Mouse (Mus musculus): ENCODE results near the gene Eif4b. TPM values are rescaled to one million over a fixed set of nuclear protein-coding genes. Genes with fewer than 3 reads are reported as not detected.

The Eif4b gene
- total RNA-seq, 2 experiments from 2014 or later, result 130 to 147 TPM

DNA sequence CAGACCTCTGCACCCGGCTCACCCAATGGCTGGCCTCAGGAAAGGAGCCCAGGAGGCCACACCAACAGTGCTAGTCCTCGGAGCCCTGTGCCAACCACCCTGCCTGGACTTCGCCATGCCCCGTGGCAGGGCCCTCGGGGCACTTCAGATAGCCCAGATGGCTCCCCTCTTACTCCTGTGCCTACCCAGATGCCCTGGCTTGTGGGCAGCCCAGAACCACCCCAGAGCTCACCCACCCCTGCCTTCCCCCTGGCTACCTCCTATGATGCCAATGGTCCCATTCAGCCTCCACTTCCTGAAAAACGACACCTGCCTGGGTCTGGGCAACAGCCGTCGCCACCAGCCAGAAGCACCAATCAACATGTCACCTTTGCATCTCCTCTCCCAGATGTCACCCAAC, 39.3 kb downstream of the Eif4b start:
- no peak for DNase-seq
- intact Hi-C loops (cut with DNase I), result no loop called here

DNA sequence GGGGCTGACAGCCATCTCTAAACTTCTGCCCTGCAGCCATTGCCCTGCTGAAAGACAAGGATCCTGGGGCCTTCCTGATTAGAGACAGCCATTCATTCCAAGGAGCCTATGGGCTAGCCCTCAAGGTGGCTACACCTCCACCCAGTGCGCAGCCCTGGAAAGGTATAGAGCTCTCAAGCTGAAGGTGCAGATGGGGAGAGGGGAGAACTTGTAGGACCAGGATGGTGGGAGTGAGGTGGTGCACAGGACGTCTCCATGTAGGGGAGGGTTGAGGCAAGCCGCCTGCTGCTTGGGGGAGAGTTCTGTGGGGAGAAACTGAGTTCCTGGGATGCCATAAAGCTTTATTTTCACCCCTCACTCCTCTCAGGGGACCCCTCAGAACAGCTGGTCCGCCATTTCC, 40.1 kb downstream of the Eif4b start:
- no peak for DNase-seq
- intact Hi-C loops (cut with DNase I), result no loop called here

DNA sequence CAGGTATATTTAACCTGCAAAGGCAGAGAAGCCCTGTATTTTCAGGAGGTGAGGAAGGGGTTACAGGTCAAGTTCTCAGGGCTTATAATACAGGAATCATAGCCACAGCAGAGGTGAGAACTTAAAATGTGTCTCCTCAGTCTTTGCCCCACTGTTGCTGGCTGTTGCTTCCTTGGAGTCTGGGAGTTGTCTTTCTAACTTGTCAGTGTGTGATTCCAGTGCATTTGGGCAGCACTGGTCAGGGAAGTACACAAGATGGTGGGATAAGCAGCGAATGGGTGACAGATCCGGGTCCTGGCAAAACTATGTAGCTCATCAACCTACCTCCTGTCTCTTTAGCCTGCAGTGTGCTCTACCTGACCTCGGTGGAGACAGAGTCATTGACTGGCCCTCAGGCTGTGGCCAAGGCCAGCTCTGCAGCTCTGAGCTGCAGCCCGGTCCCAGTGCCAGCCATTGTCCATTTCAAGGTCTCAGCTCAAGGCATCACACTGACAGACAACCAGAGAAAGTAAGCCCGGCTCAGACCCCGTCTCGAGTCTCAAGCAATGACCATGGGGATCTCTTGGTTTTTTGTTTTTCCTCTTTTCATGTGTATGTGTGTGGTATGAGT, 41.2 kb downstream of the Eif4b start:
- intact Hi-C loops (cut with DNase I), result loop anchor here (5.0 kb wide), 1 partner anchor 103 kb away; no protein-coding TSS in a partner anchor
- no peak for DNase-seq

DNA sequence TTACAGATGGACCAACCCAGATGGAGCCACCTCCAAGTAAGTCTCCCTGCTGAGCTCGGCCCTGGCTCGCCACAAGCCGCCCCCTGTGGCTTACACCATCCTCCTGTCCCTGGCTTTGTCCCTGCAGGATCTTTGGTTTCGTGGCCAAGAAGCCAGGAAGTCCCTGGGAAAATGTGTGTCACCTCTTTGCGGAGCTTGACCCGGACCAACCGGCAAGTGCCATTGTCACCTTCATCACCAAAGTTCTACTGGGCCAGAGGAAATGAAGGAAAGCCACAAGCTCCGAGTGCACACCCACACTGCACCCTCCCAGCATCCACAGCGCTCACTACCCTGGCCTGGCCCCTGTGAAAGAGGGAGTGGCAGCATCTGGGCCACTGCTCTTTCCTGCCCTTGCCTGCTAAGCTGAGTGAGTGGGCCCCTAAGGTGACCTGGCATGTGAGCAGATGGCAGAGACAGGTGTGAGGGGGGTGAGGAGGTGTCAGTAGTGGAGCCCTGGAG, 42.2 kb downstream of the Eif4b start:
- DNase-seq, result no peak
- intact Hi-C loops (cut with DNase I), result loop anchor here (2.0 to 5.0 kb wide), 2 partner anchors 31 to 102 kb away; no protein-coding TSS in a partner anchor

DNA sequence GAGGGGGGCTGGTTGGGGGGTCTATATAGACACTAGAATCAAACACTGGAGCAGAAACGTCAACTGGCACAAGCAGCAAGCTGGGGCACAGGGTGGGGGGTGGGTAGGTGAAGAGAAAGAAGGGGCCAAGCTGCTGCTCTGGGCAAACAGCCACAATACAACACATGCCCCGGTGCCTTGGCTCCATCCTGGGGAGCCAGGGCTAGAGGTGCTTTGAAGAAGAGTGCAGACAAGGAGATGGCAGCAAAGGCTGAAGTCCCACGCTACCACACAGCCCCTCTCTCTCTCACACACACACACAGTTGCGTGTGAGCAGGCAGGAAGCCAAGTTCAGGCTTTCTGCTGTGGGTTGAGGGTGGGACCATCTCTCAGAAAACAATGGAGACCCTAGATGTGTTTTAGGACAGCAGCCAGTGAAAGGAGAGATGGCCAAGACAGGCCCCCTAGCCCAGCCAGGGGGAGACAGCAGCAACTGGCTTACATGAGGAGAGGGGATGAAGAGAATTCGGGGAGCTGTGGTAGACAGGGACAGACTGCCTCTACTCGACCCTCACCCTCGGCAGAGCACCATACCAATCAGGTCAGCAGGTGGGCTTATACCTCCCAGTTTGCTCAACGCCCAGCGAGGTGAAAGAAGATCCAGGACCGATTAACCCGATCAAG, 43.3 kb downstream of the Eif4b start:
- DNase-seq, result no peak
- intact Hi-C loops (cut with DNase I), result loop anchor here (2.0 to 5.0 kb wide), 2 partner anchors 30 to 100 kb away; no protein-coding TSS in a partner anchor

DNA sequence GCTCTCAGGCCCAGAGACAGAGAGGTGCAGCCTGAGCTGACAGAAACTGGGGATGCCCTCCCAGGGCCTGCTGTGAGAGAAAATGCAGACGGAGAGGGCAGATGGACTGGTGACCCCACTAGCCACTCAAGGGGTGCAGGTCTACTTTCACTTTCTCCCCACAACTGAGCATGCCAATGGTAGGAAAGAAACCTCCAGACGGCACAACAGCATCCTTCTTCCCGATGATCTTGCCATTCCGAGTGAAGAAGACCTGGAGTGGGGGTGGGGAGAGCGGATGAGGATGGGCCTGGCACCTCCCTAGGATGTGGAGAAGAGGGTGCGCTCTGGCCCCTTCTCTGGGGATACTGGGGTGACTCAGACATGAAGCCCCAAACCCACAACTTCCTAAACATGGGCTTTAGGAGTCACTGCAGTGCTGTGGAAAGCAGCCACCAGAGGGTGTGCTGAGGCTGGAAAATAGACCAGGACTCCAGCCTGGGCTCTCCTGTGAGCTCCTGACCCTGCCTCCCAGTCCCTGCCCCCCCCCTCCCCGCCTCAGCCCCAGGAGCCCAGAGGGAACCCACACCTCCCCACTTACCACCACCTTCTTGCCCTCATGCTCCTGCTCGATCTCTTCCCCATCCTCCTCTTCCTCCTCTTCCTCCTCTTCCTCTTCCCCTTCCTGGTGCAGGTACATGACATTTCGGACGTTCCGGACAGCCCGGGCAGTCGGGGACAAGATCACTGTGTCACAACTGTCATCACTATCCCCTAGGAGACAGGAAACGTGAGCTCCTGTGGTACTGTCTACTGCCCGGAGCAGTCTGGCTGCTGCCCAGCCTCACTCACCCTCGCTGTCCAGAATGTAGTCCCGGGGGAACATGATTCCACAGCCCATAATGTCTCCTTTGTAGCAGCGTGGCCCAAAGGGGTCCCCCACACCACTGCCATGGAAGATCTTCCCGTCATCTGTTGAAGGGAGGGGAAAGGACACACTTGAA, 44.2 kb downstream of the Eif4b start:
- intact Hi-C loops (cut with DNase I), result loop anchor here (2.0 to 5.0 kb wide), 2 partner anchors 29 to 100 kb away; no protein-coding TSS in a partner anchor
- peak; percentile 54 to 67 for DNase-seq

DNA sequence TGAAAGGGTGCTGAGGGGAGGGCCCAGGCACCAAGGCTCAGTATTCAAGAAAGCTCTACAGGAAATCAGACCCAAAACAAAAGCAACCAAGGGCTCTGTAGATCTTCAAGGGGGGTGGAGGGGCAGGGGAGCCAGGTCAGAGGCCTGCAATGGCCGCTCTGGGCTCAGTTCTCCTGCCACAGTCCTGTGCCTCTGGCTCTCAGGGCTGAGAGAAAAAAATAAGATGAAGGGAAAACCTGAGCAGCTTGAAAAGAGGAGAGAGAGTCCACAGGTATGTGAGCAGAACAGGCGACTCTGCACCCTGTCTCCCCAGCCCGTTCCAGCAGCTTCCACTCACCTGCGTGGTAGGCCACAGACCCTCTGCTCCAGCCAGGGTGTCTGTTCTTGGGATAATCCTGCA, 45.0 kb downstream of the Eif4b start:
- intact Hi-C loops (cut with DNase I), result loop anchor here (5.0 kb wide), 1 partner anchor 99 kb away; no protein-coding TSS in a partner anchor

DNA sequence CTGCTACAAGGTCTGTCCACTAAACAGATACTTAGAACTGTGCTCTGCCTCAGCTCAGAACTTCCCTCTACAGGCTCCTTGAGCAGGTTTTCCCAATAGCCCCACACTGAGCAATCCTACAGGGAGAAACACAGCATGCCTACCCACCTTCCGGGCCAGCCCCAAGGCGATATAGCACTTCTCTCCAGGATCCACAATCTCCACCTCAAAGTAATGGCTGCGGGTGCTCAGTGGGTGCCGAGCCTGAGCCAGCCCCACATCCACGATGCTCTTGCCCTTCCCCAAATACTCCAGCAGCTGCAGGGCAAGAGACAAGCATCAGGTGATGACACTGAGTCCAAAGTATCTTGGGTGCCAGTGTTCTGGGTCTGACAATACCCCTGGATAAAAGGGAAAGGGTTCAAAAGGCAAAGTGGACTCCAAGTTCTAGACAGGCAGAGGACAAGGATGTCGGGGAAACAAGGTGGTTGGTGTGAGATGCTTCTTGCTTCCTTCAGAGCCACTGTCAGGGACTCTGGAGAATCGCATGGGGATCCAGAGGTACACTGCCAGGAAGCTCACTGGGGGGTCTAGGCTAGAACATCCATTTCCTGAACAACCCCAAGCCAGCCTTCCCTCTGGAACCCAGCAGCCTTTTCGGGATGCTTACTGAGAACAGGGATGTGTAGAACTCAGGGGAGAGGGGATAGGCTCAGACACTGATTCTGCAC, 45.7 kb downstream of the Eif4b start:
- no peak for DNase-seq
- intact Hi-C loops (cut with DNase I), result loop anchor here (5.0 kb wide), 1 partner anchor 98 kb away; no protein-coding TSS in a partner anchor

More for the DNA sequence above, 45.0 kb downstream of the Eif4b start:
- DNase-seq, result no peak

DNA sequence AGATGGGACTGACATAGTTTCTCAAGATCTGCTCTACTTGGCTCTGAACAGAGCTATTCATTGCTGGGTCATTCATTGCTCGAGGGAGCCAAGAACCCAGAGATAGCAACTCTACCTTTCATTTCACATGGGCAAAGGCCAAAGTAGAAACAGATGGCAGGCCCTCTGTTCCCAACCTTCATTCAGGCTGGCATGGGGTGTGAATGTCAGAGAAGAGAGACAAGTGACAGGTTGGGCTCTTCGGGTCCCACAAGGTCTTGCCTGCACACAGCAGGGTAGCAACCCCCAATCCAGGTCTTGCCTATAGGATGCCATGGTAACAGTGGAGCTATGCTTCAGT, 46.2 kb downstream of the Eif4b start:
- no peak for DNase-seq
- intact Hi-C loops (cut with DNase I), result loop anchor here (5.0 kb wide), 1 partner anchor 98 kb away; no protein-coding TSS in a partner anchor

DNA sequence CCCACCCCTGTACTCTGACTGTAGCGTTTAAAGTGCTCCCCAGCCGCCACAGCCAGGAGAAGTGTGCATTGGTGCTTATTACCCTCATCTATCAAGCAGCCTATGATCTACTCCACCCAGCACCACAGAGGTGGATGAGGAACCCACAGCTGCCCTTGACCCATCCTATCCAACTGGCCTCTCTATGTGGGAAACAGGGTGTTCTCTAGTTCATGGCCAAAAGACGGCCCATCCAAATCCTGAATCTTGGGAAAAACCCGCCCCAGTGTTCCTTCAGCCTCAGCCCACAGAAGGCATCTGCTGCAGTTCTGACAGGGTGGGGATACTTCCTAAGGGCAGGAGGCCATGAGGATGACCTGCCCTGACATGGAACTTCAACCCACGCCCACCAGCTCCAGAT, 47.0 kb downstream of the Eif4b start:
- intact Hi-C loops (cut with DNase I), result no loop called here
- peak in 1 of 2 experiments; percentile 51 for DNase-seq

DNA sequence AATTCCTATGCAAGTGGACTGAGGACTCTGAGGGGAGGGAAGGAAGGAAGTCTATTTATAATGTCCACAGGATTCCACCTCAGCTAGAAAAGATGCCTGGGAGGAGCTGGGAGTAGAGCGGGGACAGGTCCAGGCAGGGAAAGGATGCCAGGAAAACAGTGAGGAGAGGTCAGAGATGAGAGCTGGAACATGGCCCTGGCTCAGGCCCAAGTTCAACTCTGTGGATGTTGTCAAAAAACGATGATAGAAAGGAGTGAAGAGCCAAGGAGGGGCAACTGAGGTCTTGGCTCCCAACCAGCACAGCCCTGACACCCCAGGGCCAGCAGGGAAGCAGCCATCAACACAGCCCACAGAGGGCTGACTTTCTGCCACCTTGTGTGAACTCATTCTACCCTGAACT, 52.7 kb downstream of the Eif4b start:
- intact Hi-C loops (cut with DNase I), result no loop called here
- peak; percentile 74 for DNase-seq

DNA sequence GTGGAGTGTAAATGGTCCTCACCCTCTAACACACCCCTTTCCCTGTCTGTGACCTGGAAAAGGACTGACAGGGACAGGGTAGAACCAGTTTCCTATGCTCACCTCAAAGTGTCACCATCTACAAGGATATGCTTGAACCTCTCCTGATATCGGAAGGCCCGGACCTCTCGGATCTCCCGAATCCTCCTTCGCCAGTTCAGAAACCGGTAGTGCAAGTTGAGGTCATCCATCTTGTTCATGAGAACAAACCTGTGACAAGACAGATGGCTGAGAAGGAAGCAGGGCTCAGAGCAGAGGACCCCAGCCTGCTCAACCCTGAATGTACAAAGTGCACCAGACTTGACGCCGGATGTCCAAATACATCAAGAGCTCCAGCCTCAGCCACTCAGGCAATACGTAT, 59.7 kb downstream of the Eif4b start:
- no peak for DNase-seq
- intact Hi-C loops (cut with DNase I), result no loop called here

DNA sequence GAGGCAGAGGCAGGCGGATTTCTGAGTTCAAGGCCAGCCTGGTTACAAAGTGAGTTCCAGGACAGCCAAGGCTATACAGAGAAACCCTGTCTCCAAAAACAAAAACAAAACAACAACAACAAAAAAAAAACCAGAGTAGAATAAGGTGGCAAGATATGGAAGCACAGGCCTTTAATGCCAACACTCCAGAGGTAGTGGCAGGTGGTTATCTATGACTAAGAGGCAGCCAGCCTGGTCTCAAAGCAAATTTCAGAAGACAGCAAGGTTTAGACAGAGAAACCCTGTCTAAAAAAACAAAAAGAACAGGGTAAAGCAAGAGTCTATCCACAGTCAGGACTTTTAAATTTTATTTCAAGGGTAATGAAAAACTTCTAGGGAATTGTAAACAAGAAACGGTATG, 61.1 kb downstream of the Eif4b start:
- no peak for DNase-seq
- intact Hi-C loops (cut with DNase I), result no loop called here

DNA sequence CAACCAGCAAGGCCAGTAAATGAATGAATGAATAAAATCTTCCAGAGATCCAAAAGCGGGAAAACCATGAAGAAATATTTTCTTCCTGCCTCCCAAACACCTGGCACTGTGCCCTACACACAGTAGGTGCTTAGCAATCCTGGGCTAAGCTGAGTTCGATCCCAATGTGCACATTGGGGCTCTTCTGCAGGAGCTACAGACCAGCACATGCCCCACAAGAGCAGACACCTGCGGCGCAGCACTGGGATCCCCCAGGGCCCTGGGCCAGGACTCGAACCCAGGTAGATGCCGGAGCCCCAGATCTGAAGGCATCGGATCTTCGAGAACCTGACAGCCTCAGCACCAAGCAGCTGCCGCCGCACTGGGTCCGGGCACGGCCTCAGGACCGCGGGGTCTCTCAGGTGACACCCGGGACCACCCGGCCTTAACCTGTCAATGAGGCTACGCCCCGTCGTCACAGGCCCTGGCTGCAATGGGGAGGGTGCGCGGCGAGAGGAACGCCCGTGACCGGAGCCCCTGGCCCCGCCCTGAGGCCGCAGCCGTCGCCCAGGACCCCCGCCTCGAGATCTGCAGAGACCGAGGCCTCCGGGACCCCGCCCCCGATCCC, 62.1 kb downstream of the Eif4b start:
- intact Hi-C loops (cut with DNase I), result no loop called here
- DNase-seq, result no peak

DNA sequence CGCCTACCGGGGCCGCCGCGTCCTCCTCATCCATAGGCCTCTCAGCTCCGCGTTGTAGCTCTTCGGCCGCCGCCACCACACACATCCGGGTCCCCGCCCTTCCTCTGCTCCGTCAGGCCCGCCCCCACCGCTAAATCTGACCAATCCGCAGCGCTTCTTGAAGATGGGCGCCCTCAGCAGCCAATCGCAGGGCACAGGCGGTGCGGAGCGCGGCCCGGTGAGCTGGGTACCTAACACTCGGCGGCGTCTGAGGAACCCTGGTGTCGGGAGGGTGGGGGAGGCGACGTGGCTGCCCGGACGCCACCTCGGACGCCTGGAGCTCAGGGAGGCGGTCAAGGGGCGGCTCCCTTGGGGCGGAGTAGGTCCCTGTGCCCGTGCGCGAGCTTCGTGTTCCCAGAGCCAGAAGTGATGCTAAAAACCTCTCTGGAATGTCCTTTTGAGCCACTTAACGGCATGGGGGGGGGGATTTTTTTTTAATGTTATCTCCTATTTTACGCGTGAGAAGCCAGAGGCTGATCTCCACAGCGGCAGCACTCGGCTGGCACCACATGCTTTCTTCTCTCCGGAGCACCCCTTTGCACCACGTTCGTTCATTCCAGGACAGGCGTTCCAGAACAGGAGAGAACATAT, 62.7 kb downstream of the Eif4b start, which contains the start of gene Spryd3:
Gene Spryd3 (minus strand): TSS at position 106 of the 630 bp plus-strand sequence.
- peak; percentile 98 for DNase-seq
- intact Hi-C loops (cut with DNase I), result no loop called here

DNA sequence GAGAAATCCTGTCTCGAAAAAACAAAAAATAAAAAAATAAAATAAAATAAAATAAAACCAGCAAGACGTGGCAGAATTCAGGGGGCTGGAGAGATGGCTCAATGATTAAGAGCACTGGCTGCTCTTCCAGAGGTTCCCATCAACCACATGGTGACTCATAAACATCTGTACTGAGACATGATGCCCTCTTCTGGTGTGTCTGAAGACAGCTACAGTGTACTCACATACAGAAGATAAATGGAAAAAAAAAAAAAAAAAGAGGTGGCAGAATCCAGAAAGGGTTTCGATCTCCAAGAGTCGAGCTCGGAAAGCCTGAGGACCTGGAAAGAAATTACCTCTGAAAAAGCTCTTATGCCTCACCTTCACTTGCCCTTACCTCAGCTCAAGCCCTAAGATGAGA, 67.5 kb downstream of the Eif4b start:
- no peak for DNase-seq
- intact Hi-C loops (cut with DNase I), result no loop called here

DNA sequence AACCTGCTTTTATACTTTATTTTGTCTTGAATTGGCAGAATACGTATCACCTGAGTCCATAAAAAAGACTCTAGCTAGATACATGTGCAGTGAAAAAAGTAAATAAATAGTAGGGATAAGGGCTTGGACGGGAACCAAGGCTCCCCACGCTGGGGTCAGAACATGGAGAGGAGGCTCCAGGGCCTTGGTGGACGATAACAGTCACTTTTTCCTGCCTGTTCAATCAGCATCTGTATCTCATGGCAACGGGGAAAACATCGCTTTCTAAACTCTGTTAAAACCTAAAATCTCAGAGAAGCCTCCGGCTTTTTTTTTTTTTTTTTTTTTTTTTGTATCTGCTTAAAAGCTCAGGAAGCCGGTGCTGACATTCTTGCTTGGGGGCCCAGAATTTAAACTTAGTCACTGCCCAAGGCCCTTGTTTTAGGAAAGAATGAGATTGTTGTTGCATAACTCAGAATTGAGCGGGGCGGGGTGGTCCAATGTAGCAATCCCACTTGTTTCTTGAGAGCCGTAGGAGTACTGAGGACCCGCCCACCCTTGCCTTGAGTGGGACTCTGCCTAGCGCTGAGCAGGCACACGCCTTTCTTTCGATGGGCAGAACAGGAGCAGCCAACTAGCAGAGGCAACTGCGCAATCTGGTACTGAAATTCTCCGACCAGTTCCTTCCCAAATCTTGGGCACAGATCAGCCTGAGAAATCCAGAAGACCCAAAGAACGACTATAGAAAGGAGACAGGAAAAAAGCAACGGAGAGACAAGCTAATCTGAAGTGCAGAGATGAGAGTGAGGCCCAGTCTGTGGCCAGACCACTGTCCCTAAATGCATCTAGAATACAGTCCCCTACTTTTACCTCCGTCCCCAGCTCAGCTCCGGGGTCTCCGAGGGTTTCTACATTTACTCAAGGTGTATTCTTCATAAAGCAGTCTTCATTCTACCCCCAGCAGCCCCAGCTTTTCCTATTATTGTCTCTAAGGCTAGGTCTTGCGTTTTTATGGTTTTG, 69.6 kb downstream of the Eif4b start:
- intact Hi-C loops (cut with DNase I), result no loop called here
- peak; percentile 47 to 54 for DNase-seq

DNA sequence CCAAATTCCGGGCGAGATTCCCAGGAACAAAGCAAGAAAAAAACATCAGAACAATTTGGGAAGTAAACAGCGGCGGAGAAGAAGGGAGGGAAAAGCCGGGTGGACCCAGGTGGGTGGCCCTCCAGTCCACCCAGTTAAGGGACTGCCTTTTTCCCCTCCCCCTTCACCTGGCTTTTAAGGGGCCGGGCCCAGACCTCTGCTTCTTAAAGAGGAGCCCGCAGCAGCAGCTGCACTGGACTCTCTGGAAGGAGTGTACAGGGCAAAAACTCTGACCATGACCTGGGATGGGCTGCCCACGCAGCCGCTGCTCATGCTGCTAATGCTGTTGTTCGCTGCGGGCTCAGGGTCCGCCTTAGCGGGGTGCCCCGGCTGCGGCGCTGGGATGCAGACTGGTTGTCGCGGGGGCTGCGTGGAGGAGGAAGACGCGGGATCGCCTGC, 70.7 kb downstream of the Eif4b start, which contains the start of gene Igfbp6:
Gene Igfbp6 (plus strand): TSS at position 89 of the 438 bp plus-strand sequence.
- no peak for DNase-seq
- intact Hi-C loops (cut with DNase I), result no loop called here

All from heart, postnatal 14 days (tissue).